Mouse (Mus musculus): ENCODE data around the gene Ankrd61.

Ankrd61 gene

GRCm38 (mm10) chr5:143897635-143898330, at the start of gene Ankrd61:
Ankrd61 (minus strand) TSS chr5:143897685.
- CTCF ChIA-PET, result no interaction called here

- CTCF ChIA-PET, result no interaction called here
Measured at GRCm38 (mm10) chr5:143943231-143944125, 46.0 kb upstream of the Ankrd61 start.

- CTCF ChIA-PET, result no interaction called here
Measured at GRCm38 (mm10) chr5:143941588-143941987, 44.1 kb upstream of the Ankrd61 start.

- CTCF ChIA-PET, result no interaction called here
Measured at GRCm38 (mm10) chr5:143936156-143936555, 38.7 kb upstream of the Ankrd61 start.

GRCm38 (mm10) chr5:143933875-143934274, 36.4 kb upstream of the Ankrd61 start:
- CTCF ChIA-PET, result no interaction called here

GRCm38 (mm10) chr5:143933414-143933813, 35.9 kb upstream of the Ankrd61 start:
- CTCF ChIA-PET, result no interaction called here

- CTCF ChIA-PET, result no interaction called here
Measured at GRCm38 (mm10) chr5:143932831-143933230, 35.3 kb upstream of the Ankrd61 start, which contains the start of gene Rsph10b. Rsph10b (plus strand) TSS chr5:143933035.

GRCm38 (mm10) chr5:143931863-143932580, 34.5 kb upstream of the Ankrd61 start:
- CTCF ChIA-PET, result no interaction called here

- CTCF ChIA-PET, result no interaction called here
Measured at GRCm38 (mm10) chr5:143930656-143931055, 33.2 kb upstream of the Ankrd61 start.

GRCm38 (mm10) chr5:143929291-143929690, 31.8 kb upstream of the Ankrd61 start:
- CTCF ChIA-PET, result interaction anchor here (0.6 kb wide), 1 partner anchor 607 kb away, joined by 4 read pairs; no protein-coding TSS in a partner anchor

GRCm38 (mm10) chr5:143927875-143928274, 30.4 kb upstream of the Ankrd61 start, which contains the start of gene Gm42421:
Gm42421 (plus strand) TSS chr5:143928175.
- CTCF ChIA-PET, result no interaction called here

GRCm38 (mm10) chr5:143924781-143925452, 27.4 kb upstream of the Ankrd61 start:
- CTCF ChIA-PET, result no interaction called here

GRCm38 (mm10) chr5:143918120-143918519, 20.6 kb upstream of the Ankrd61 start:
- CTCF ChIA-PET, result no interaction called here

GRCm38 (mm10) chr5:143917418-143917817, 19.9 kb upstream of the Ankrd61 start:
- CTCF ChIA-PET, result no interaction called here

- CTCF ChIA-PET, result no interaction called here
Measured at GRCm38 (mm10) chr5:143916221-143916620, 18.7 kb upstream of the Ankrd61 start.

- CTCF ChIA-PET, result interaction anchor here (1.2 kb wide), 1 partner anchor 178 kb away, joined by 3 read pairs; the partner anchor contains the start of gene Usp42
Measured at GRCm38 (mm10) chr5:143909417-143910400, 12.2 kb upstream of the Ankrd61 start, which contains the start of the genes Aimp2 and Pms2. Aimp2 (minus strand) TSS chr5:143909847. Pms2 (plus strand) TSS chr5:143909964.

GRCm38 (mm10) chr5:143908926-143909325, 11.4 kb upstream of the Ankrd61 start:
- CTCF ChIA-PET, result interaction anchor here (0.5 kb wide), 1 partner anchor 1471 kb away, joined by 3 read pairs; no protein-coding TSS in a partner anchor

GRCm38 (mm10) chr5:143906429-143906828, 8.9 kb upstream of the Ankrd61 start:
- CTCF ChIA-PET, result no interaction called here

GRCm38 (mm10) chr5:143903813-143904212, 6.3 kb upstream of the Ankrd61 start:
- CTCF ChIA-PET, result no interaction called here

- CTCF ChIA-PET, result no interaction called here
Measured at GRCm38 (mm10) chr5:143902111-143902510, 4.6 kb upstream of the Ankrd61 start.

All from spleen, embryonic (tissue).